Mouse (Mus musculus): ENCODE data around the gene Fbxl22.

Gene Fbxl22

GRCm38 (mm10) chr9:66514256-66514770, at the start of gene Fbxl22:
Gene Fbxl22, minus strand, starts transcription at chr9:66514593.
- peak; percentile 64 for DNase-seq (ENCODE audit: low read depth, low spot score)

DNA sequence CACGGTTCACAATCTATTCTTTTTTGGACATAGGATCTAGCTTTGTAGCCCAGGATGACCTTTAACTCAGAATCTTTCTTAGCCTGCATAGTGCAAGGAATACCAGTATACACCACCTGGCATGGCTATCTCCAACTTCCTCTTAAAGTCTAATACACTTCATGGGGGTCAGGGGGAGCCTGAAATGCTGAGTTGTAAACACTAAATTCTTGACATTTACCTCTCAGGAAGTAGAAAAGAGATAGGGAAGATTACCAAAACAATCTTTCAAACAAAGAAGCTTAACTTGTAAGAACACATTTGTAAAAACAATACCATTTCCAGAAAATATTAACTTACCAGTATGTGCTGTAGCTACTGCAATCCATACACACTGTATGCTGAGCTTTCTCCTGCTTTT, 47.8 kb upstream of the Fbxl22 start:
- DNase-seq (ENCODE audit: low read depth, low spot score) = no peak

- no peak for DNase-seq (ENCODE audit: low read depth, low spot score)
Measured at GRCm38 (mm10) chr9:66561496-66561895, 47.1 kb upstream of the Fbxl22 start.

- DNase-seq (ENCODE audit: low read depth, low spot score) = no peak
Measured at GRCm38 (mm10) chr9:66560728-66561127, 46.3 kb upstream of the Fbxl22 start.

DNA sequence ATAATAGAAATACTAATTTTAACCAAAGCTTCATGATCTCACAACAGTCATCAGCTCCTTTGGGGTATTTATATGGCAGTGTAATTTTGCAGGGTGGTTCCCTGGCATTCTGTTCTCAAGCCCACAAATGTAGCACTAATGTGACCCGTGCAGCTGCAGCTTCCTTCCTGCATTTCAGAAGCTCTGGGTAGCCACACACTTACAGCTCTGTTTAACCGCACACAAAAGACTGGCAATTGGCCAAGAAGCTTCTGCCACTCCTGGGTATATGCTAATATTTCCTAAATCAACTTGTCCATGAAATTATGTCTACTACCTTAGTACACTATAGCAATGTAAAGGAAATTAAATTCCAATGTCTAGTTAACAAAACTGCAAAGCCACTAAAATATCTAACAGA, 45.9 kb upstream of the Fbxl22 start:
- no peak for DNase-seq (ENCODE audit: low read depth, low spot score)

GRCm38 (mm10) chr9:66558971-66559370, 44.6 kb upstream of the Fbxl22 start:
- no peak for DNase-seq (ENCODE audit: low read depth, low spot score)

DNA sequence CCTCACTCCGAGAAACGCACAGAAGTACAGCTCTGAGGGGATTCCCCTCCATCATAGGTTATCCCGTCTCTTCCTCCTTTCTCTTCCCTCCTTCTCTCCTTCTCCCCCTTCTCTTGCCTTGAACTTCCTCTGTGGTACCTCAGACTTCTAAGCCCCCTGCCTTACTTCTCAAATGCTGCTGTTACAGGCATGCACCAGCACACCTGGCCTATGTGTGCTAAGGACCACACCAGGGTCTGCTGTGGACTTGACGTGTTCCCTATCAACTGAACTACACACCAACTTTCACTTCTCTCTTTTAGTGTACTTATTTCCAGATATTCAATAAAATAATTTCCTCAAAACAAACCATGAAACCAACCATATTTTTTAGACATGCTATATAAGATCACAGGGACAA, 28.4 kb upstream of the Fbxl22 start:
- DNase-seq (ENCODE audit: low read depth, low spot score) = no peak

DNA sequence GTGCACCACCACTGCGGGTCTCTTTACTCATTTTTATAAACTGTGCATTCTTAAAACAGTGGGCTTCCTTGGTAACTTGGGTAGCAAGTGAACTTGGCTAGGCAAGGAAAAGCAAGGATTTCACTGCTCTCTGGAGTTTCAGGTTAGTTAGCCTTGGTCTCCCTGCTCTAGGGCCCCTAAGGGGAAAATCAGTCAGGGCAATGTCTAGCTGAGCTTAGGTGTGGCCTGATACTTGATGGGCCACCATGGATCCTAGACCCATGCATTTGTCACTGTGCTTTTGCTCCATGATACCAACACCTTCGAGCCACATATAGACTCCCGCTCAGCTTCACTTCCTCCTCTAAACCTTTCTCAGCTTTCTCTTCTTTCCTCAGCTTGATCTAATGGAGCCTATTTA, 7.2 kb upstream of the Fbxl22 start:
- no peak for DNase-seq (ENCODE audit: low read depth, low spot score)

DNA sequence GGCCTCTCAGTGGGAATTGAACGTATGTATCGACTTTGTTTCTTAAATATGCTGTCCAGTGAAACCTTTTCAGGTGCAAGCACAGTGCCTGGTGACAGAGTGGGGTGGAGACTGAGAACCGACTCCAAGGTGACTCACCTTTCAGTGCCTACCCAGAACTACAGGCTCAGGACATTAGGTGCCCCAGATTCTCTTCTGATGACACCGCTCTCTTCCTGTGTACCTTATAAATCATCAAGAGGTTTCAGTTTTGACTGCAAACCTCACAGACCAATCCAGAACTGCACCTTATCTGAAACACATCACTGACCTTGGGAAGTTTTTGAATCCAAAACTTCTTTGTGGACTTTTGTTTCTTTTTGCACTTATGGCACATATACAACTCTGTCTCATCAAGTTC, 5.9 kb upstream of the Fbxl22 start:
- no peak for DNase-seq (ENCODE audit: low read depth, low spot score)

- no peak for DNase-seq (ENCODE audit: low read depth, low spot score)
Measured at GRCm38 (mm10) chr9:66518901-66519300, 4.5 kb upstream of the Fbxl22 start.

- no peak for DNase-seq (ENCODE audit: low read depth, low spot score)
Measured at GRCm38 (mm10) chr9:66518251-66518650, 3.9 kb upstream of the Fbxl22 start.

DNA sequence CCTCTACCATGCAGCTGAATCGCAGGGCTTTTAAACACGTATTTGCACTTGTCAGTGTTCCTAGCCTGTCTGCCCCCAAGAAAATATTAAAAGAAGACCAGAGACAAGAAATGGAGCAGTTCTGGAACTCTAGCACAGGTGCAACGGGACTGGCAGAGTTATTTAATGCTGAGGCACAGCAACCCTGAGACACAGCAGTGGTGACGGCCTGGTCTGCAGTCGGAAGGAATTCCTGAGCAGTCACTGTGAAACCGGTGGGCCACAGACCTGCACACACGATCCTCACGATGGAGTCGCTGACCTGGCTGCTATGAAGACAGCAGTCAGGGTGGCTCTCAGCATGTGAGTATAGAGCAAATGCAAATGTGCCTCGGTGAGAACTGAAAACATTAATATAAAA, 3.4 kb upstream of the Fbxl22 start:
- no peak for DNase-seq (ENCODE audit: low read depth, low spot score)

DNA sequence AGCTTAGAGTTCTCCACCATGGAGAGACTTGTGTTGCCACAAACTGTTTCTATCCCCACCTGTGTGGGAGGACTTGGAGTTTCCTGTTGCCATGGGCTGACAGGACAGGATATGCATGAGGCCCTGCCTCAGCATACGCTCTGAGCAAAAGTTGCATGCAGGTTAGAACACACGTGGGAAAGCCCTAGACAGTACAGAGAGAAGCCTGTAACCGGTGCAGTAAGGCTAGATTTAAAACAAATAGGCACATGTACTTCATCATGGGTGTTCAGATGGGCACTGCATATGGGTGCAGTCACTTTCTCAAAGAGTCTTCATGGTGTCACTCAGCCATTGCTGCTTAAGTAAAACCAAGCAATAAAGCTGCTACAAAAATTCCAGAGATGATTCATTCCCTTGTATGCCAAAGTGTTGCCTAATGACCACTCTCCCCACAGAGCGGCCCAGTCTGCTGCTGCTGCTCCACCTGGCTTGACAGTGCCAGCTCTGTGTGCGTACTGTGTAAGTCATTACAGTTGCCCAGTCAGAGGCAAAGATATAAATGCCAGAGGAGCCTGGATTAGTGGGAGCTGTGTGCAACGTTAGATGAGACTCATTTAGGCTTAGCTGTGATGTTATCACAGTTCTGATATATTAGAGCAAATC, 2.0 kb upstream of the Fbxl22 start:
- no peak for DNase-seq (ENCODE audit: low read depth, low spot score)

DNA sequence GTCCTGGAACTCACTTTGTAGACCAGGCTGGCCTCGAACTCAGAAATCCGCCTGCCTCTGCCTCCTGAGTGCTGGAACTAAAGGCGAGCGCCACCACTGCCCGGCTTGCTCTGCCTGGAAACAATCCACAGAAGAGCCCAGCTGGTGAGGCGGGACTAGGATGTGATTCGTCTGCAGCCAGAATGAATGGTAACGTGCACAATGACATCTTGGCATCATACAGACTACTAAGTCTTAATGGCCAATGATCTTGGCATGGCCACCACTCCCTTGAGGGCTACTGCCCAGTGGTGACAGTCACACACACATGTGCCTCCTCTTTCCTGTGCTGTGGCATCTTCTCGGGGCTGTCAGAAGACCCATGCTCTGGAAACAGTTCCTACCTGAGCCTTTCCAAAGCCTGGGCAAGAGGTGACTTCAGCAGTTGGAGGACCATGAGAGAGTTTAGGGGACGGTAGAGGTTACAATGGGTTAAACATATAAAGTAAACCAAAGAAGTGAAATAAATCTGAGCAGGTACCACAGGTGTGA, 1.4 kb upstream of the Fbxl22 start:
- DNase-seq (ENCODE audit: low read depth, low spot score) = no peak

DNA sequence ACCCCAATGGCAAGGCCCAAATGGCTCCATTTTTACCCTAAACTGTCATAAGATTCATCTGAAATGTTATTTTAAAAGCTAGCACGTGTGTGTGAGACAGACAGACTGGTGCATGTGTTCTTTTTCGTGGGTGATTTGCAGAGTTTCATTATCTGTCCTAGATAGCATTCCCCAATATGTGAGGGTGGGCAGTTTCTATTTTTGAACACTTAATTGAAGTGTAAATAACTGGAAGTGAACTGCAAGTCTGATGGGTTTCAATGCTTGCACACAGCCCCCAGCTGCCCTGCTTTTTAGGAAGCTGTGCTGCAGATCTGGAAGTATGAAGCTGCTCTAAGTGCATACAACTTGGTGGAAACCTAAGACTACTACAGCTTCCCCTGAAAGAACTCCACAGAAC, 722 bp upstream of the Fbxl22 start:
- DNase-seq (ENCODE audit: low read depth, low spot score) = no peak

DNA sequence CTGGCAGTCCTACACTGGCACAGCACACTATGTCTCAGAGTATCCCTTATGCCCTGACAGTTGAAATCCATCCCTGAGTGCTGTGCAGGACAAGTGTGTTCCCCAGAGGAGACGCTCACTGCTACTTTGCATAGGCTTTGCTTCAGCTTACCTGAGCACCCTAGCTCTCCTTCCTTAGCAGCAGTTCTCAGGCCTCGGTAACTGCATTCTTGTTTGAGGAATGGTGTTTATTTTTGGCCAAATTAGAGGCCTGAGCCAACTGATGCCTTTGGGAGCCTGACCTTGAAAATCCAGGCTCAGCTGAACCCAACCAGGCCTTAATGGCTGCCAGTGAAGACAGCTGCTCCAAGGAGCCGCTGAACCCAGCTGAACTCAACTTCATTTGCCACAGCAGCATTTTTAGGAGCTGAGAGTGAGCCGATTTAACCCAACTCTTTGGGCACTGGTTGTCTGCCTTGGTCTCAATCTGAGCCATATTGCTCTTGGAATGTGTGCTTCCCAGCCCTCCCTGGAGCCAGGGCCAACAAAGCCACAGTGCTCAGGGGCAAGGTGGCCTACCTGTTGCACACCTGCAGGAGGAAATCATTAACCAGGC, 635 bp downstream of the Fbxl22 start:
- no peak for DNase-seq (ENCODE audit: low read depth, low spot score)

DNA sequence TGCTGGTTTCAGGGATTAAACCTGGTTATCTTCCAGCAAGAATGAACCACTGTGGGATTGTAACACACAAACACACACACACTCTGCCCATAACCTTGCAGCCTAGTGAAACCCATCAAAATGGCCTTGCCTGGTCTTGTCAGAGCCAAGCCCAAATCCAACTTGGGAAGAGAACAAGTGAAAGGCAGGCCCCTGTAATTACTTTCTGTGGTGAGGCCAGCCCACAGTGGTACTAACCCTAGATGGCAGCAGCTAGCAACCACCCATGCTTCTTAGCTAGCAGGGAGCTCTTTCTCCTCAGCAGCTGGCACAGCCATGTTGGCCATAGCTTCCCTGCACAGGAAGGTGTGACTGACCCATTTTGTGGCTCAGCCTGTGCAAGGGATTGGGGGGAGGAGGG, 1.2 kb downstream of the Fbxl22 start:
- DNase-seq (ENCODE audit: low read depth, low spot score) = no peak

- peak; percentile 69 for DNase-seq (ENCODE audit: low read depth, low spot score)
Measured at GRCm38 (mm10) chr9:66512351-66512671, 2.1 kb downstream of the Fbxl22 start.

- DNase-seq (ENCODE audit: low read depth, low spot score) = peak; percentile 75
Measured at GRCm38 (mm10) chr9:66511580-66512350, 2.6 kb downstream of the Fbxl22 start.

DNA sequence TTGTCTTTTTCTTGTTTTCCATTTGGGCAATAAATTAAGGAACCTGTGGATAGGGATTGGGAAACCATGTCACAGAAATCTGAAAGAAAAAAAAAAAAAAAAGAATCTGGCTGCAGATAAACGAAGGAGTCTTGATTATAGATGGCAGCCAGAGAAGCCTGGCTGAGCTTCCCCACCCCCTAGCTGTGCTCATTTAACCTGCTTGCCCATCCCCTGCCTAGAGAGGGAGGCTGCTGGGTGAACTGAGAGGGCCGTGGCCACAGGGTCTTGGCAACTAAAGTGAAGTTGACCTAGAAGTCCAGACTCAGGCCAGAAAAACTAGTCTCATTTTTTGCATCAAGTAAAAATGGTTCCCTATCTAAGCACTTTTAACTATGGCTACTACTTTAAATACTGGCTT, 3.4 kb downstream of the Fbxl22 start:
- no peak for DNase-seq (ENCODE audit: low read depth, low spot score)

DNA sequence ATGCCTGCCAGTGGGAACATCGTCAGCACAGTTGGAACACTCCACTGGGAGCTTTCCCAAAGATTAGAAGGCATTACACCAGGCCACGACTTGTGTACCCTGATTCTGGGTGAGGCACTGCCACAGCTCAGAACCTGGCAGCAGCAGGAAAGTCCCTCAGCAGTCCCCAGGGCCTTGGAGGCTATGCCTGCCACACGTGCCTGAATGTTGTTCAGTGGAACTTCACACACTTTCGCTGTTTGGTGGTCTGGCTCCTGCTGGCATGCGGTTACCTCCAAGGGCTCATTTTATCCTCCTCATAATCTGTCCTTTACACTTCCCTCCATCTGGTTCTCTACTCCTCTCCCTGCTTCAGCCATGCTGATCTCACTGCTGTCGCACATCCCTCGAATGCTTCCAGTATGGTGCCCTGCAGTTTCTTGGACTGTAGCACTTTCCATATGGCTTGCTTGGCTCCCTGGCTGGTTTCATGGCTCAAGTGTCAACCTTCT, 4.0 kb downstream of the Fbxl22 start:
- no peak for DNase-seq (ENCODE audit: low read depth, low spot score)

- DNase-seq (ENCODE audit: low read depth, low spot score) = no peak
Measured at GRCm38 (mm10) chr9:66508890-66509399, 5.4 kb downstream of the Fbxl22 start.

All from WW6 (cell line).